Mouse (Mus musculus) liver, adult (tissue): ENCODE data around the gene Ola1.

Source experiments
- GATA4 ChIP-seq: IDR thresholded peaks from 2 replicates; pipeline ENCODE4 v1.6.1; 2014; ENCODE audit warnings: mild to moderate bottlenecking, low read length; ENCODE audit not compliant: insufficient replicate concordance

The Ola1 gene

DNA sequence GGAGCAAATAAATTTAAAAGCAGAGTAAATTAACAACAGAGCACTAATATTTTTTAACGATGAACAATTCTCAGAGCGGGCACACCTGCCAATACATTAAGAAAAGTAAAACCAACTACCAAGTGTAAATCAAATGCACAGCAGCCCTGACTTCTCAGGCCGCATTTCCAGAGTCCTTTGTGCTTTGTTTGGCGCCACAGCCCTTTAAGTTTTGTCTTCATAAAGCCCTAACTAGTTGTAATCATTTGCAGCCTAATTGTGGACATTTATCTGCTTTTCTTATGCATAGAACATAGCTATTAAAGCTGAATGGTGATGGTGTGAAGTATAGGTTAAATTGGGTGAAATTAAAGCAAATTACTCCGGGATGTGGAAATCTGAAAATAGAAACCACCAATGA, 49.2 kb downstream of the Ola1 start:
- no peak for TF ChIP-seq GATA4

DNA sequence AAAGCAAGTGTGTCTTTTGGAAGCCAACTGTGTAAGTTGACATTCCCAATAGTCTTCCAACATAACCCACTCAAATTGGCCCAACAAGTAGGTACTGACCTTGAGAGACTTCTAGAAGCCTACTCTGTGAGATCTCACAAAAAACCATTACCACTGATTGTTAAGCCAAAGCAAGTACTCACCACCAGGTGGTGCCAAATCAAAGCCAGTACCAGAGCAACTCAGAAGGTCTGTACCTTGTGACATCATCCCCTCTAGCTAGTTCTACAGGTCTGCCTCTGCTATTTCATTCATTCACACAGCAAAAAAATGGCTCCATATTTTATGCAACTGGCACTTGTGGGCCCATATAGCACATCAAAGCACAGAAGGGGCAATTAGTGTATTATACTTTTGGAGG, 51.6 kb downstream of the Ola1 start:
- TF ChIP-seq GATA4 = no peak

DNA sequence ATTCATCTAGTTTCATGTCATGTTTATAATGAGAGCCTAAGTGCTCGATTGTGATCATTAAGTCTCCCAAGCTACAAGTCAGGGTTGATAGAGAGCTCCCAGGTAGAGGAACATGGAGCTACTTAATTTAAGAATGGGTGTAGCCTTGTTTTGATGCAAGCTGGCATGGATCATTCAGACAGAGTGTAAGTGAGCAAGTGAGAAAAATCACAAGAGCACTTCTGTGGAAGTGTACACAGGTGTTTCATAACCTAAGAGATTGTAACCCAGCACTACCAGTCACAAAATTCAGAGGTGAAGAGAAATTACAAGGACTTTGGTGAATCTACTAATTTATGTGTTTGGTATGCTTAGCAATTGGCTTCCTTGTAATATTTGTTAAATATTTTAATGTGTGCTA, 54.1 kb downstream of the Ola1 start:
- TF ChIP-seq GATA4 = no peak

DNA sequence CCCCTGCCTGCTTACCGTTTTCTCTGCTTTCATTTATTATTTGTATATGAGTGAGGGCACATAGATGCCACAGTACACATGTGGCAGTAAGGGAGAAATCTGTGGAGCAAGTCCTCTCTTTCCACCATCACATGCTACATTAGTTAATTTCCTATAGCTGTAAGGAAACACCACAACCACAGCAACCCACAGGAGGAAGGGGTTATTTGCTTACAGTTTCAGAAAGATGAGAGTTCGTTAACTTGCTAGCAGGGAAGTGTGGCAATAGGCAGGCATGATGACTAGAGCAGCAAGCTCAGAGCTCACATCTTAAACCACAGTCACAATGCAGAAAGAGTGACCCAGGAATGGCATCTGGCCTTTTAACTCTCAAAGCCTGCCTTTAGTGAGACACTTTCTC, 58.0 kb downstream of the Ola1 start:
- no peak for TF ChIP-seq GATA4

DNA sequence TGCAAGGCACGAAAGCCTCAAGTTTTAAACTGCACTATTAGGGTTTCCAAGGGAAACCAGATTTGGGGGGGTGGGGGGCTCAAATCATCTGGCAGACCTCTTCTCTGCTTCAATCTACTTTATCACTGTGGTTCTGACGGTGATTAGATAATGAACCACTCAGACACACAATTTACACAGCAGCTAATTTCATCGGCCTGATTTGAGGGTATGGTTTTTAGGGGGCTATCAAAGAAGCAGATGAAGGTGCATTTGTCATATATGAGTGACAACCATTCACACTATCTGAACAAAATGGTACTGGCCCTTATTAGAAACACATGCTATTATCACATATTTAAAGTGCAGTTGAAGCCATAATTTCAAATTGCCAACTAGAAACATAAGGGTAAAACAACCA, 61.5 kb downstream of the Ola1 start:
- no peak for TF ChIP-seq GATA4

DNA sequence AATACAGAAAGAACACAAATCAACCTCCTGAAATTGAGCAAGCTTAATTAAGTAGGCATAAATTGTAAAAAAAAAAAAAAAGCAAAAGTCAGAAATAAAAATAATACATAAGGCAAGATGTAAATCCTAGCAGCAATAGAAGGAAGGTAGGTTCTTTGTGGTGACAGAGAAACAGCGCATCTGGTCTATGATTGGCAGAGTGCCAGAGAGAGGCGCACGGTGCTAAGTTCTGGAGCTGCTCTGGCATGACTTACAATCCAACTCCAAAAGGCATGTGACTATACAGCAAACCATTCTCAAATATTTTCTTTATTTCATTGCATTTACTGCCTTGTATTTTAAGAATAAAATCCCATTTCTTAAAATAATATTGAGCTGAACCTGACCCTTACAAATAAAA, 68.2 kb downstream of the Ola1 start:
- TF ChIP-seq GATA4 = no peak

DNA sequence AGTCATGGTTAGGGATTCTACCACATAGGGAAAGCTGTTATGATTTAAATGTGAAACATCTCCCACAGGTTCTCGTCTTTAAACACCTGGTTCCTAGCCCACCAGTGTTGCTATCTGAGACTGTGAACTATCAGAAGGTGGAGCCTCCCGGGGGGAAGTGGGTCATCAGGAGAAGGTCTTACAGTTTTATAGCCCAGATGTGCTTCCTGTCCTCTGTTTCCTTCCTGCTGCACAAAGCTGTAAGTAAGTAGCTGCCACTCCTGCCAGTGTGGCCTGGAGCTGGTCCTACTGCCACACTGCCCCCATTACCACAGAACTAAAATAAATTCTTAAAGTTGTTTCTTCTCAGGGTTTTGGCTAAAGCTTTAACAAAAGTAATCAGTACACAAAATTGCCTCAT, 72.6 kb downstream of the Ola1 start:
- no peak for TF ChIP-seq GATA4

DNA sequence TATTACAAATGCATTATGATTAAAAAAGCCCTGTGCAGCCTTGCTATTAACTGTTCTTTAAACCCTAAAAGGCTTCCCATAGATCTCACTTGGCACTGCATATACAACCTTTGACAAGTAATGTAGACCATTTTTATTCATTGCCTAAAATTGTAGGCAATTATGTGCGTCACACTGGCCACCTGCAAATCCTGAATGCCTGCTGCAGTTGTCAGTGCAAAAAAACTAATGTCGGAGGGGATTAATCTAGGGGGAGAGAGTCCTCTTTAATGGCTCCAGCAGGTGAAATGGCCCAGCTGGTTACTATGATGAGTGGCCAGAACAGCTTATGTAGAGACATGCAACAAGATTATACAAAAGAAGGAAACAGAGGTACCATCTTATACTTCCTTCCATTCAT, 75.0 kb downstream of the Ola1 start:
- no peak for TF ChIP-seq GATA4

DNA sequence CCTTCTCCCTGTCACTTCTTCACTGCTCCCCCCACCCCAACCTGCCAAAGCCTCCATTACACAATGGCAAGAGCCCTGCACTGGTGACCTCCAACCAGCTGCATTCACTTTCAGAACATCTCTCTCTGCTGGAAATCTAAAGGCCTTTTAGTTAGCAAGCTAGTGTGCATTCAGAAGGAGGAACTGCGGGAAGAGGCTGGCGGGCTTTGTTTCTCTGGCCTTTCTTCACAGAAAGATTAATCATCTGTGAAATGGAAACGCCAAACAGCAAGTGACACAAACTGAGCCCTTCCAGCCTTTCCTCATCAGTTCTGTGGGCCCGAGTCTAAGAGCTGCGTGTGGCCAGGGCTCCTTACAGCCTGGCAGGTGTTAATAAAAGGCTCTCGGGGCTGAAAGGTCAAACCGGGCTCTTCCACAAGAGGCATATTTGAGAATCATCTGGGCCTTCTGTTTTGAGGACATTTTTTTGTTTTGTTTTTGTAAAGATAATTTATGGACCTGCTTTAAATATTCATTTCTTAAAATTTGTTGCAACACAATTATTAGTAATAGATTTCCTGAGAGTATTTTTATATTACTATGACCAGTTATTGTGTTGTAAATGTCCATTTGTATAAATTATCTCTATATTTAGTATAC, 75.8 kb downstream of the Ola1 start:
- TF ChIP-seq GATA4 = no peak

DNA sequence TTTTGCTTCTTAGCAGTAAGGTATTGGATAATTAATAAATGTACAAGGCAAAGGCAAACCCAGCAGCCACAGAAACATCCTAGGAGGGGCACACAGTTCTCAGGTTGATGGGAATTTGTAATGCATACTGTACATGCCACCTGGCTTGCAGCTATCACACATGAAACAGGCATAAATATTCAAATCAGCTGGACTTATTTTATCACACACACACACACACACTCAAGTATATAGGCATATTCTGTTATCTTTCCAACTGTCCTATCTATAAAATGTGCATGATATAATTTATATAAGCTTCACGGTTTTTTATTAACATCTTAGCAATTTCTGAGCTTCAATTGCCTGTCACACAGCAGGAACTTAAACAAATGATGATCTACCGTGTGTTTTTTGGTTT, 85.8 kb downstream of the Ola1 start:
- no peak for TF ChIP-seq GATA4

DNA sequence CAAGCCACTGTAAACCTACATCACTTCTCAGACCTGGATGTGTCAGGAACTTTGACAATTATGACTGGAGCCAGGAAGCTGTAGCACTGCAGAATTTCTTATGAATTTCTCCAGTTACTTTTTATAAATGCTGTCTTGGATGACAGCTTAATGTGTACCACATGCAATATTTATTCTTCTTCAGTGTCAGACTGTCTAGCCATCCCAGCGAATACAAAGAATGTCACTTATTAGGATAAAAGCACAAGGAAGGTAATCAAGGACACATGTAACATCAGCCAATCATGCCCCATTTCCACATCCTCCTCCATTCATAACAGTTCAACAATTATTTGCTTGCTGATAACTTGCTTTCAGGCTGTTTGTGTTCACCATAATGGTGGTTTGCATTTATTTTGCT, 91.0 kb downstream of the Ola1 start:
- TF ChIP-seq GATA4 = no peak

DNA sequence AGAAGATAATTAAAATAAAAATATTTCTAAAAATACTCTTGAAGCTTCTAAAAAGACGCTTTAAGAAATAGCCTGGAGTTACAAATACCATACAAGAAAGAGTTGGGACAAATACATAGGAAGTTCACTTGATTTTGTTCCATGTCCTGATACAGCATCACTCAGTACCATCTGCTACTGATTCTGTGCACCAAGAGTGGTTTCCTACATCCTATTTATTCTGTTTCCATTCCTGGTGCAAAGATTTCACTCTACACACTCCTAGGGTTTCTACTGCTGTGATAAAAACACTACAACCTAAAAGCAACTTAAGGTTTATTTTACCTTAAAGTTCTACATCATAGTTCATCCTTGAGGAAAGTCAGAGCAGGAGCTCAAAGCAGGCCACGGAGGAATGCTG, 99.9 kb downstream of the Ola1 start:
- no peak for TF ChIP-seq GATA4

DNA sequence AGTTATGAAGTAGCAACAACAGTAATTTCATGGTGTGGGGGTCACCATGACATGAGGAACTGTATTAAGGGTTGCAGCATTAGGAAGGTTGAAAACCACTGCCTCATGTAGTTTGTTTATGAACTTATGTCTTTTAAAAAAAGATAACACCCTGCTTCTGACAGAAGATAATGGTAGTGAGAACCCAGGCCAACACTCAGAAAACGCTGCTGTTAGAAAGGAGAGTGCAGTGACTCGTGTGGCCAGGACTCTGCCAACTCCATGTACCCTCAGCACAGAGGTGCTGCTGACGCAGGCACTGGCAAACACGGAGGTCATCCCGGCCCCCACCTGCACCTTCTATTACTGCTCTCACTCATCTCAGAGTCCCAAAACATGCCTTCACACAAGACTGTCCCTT, 111.6 kb downstream of the Ola1 start:
- no peak for TF ChIP-seq GATA4

DNA sequence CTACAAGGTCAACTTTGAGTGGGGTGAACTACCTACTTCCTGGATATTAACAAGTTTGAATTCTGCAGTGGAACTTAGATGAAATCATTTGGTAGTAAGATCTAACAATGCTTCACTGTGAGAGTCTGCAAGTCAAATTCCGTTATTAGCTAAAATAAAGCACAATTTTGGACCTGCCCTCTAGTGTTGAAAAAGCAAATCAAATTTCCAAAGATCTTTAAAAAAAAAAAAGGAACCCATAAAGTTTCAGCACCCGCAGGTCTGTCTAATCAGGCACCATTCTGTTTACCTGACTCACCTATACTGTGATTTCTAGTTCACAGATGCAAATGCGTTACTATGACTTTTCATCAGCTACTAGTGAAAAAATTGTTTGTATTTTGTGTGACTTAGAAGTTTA, 122.2 kb downstream of the Ola1 start:
- no peak for TF ChIP-seq GATA4

DNA sequence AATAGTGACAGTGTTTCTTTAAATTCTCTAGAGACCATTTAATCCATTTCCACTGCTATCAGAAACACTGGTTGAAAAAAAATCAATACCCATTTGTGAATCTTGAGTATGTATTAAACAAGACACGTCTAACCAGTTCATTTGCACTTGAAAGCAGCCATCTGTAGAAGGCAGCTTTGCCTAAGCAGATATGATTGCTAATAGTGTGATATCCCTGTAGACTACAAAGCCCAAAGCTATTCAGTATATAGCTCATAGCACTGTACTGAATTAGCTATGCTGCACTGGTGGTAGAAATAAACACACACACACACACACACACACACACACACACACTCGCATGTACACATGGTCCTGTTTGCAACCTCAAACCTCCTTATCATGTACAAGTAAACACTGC, 123.4 kb downstream of the Ola1 start:
- TF ChIP-seq GATA4 = no peak

DNA sequence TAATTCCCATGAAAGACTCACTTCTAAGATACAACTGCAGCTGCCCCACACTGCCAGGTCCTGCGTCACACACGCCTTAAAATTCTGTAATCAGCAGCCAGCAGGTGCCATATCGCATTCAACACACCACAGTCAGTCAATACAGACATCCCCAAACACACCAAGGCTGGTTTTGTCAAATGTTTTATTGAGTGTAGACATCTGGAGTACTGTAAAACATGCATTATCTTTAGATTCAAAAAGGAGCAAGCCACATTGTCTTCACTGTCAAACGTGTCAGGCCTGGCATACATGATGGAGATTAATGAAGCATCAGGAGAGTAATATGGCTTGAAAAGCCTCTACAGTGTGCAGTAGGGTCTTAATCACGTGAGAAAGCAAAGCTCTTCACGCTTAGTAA, 125.7 kb downstream of the Ola1 start:
- TF ChIP-seq GATA4 = no peak

DNA sequence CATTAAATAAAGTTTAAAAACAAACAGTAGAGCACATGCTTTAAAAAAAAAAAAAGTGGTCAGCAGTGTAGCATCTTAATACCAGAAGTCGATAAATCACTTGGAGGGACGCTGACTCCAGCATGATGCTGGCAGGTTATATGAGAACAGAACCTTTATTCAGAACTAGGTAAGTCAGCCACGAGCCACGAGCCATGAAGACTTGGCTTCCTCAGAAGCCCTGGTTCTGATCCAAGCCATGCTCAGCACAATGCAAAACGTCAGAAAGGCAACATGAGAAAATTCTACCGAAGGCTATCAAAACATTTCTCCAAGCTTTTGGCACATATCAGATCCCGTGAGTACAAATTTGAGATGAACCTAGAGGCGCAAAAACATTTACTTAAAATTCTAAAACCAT, 127.4 kb downstream of the Ola1 start:
- TF ChIP-seq GATA4 = no peak

DNA sequence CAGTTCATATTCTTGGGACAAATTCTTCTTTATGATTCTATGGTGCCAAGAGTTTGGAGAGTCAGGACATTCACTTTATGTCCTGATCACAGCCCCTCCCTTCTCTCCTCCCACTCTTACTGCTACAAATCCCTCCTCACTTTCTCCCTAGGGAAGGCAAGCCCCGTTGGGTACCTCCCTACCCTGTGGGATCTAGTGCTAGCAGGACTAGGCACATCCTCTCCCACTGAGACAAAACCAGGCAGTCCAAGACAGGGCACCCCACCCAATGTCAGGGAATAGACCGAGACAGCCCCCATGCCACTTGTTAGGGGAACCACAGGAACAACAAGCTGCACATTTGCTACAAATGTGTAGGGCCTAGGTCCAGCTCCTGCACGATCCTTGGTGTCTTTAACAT, 131.1 kb downstream of the Ola1 start:
- TF ChIP-seq GATA4 = no peak
